Mouse (Mus musculus) limb, embryonic 14.5 days (tissue): ENCODE results near the gene Il23r. TPM values are rescaled to one million over a fixed set of nuclear protein-coding genes. Genes with fewer than 3 reads are reported as not detected.

ENCODE experiments used
- ATAC-seq: fragments of 200-750 bp; cut with Nextera tagmentation; 2 replicates; pipeline ENCODE4 v1.8.0; 2017; ENCODE audit warnings: low read depth, moderate number of reproducible peaks, moderate TSS enrichment; ENCODE audit not compliant: low FRiP score
- DNase-seq: peaks from one replicate; pipeline ENCODE4 v3.0.0-alpha.2; 2015; ENCODE audit warnings: low spot score
- H3K27ac ChIP-seq: fragments of 300-500 bp; sonication (generic); replicated peaks from 2 replicates; pipeline ENCODE4 v1.5.1; 2014; ENCODE audit warnings: low read depth, mild to moderate bottlenecking, low read length, moderate library complexity, mixed read lengths
- H3K27me3 ChIP-seq: fragments of 300-500 bp; sonication (generic); 2 replicates; pipeline ENCODE4 v1.6.1; 2014; ENCODE audit warnings: low read length, mixed read lengths; ENCODE audit not compliant: control insufficient read depth, insufficient read depth
- H3K36me3 ChIP-seq: fragments of 300-500 bp; sonication (generic); 2 replicates; pipeline ENCODE4 v1.6.1; 2014; ENCODE audit warnings: mild to moderate bottlenecking, low read length, moderate library complexity, mixed read lengths; ENCODE audit not compliant: control insufficient read depth, insufficient read depth
- H3K4me1 ChIP-seq: fragments of 300-500 bp; sonication (generic); 2 replicates; pipeline ENCODE4 v1.6.1; 2014; ENCODE audit warnings: antibody characterized with exemption, low read length, mixed read lengths; ENCODE audit not compliant: control insufficient read depth, insufficient read depth
- H3K4me2 ChIP-seq: fragments of 300-500 bp; sonication (generic); replicated peaks from 2 replicates; pipeline ENCODE4 v1.6.1; 2014; ENCODE audit warnings: low read depth, mild to moderate bottlenecking, low read length, moderate library complexity; ENCODE audit not compliant: severe bottlenecking
- H3K4me3 ChIP-seq: fragments of 300-500 bp; sonication (generic); replicated peaks from 2 replicates; pipeline ENCODE4 v1.5.1; 2014; ENCODE audit warnings: low read length
- H3K9ac ChIP-seq: fragments of 300-500 bp; sonication (generic); 2 replicates; pipeline ENCODE4 v1.6.1; 2014; ENCODE audit warnings: mild to moderate bottlenecking, low read depth, low read length, moderate library complexity; ENCODE audit not compliant: severe bottlenecking
- H3K9me3 ChIP-seq: fragments of 300-500 bp; sonication (generic); 2 replicates; pipeline ENCODE4 v1.6.1; 2016; ENCODE audit warnings: low read length; ENCODE audit not compliant: control insufficient read depth
- POLR2A ChIP-seq: fragments of 200-500 bp; IDR thresholded peaks from 2 replicates; pipeline ENCODE4 v1.8.0; 2012; ENCODE audit warnings: inconsistent platforms, mild to moderate bottlenecking, moderate library complexity, borderline replicate concordance; ENCODE audit not compliant: insufficient read depth, insufficient read length; ENCODE audit errors: extremely low read depth
- WGBS: fragments of 180-500 bp; shearing (Covaris S2); extraction: QIAGEN DNeasy Blood & Tissue Kit; methylation state at CpG from one replicate; pipeline ENCODE4 v1.1.7; 2014; 5-methylcytosine and 5-hydroxymethylcytosine counted together
- polyA plus RNA-seq, 2 experiments: library from polyadenylated mRNA; depleted of rRNA in 1 of 2; stranded (reverse) in 1 of 2; unstranded in 1 of 2; fragments of >200 nt; fragmentation: Nextera tagmentation in 1 of 2; extraction: Ambion mirVana in 1 of 2; gene quantifications; 2 replicates each; pipeline versions ENCODE4 v1.2.1 to v1.2.3; 2012 to 2014

Il23r gene
- polyA plus RNA-seq, 2 experiments, result not detected

DNA sequence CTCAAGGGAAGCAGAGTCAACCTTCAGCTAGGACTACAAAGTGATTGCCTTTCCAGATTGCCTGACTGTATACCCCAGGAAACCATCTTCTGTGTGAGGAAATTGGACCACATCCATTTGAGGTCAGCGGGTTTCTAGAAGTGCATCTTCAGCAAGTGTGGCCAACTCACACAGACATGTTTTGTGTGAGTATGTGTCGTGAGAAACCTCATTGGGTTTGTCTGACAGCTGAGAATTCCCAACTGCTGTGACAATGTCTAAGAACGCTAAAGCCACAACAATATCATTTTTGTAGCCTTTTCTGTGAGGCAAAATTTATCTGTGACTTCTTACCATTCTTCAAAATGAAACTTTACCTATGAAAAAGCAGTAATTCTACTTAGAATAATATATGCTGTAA lies 59.8 kb downstream of the Il23r start:
- Histone ChIP-seq H3K9ac (no peak overlapping the region), H3K27me3 (no peaks in the 10 kb centered on the region), H3K27ac (no peak overlapping the region), H3K4me1 (no peaks in the 10 kb centered on the region), H3K9me3 (no peaks in the 10 kb centered on the region), H3K4me3 (no peak overlapping the region), H3K4me2 (no peak overlapping the region), H3K36me3 (no peaks in the 10 kb centered on the region)
- no peak for DNase-seq
- TF ChIP-seq POLR2A, result no peak
- WGBS, result 78% methylated on average over 3 of the region's 3 CpGs
- ATAC-seq, result no peak

GRCm38 (mm10) chr6:67421761-67422160 lies 69.9 kb downstream of the Il23r start:
- 85% methylated on average over 5 of the region's 5 CpGs for WGBS
- no peak for ATAC-seq

DNA sequence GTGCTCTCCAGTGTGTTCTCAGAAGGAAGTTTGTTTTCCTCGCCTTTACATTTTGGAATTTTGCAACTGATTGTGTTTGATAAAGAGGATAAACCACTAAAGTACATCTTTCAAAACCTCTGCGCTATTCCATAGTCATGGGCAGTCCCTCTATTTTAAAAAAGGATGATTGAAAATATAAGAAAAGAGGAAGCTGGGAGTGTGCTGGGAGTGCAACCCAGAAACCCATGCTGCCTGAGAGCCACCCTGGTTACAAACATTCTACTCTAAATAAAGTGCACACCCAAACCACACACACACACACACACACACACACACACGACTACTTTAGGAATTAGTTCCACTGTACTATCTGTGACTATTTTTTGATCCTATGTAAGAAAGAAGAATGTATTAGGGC lies 75.1 kb downstream of the Il23r start:
- DNase-seq (no peak), ATAC-seq (no peak)
- WGBS, result 81% methylated on average over 3 of the region's 3 CpGs
- no peak overlapping the region for H3K4me3 ChIP-seq
- no peak overlapping the region for H3K27ac ChIP-seq
- no peaks in the 10 kb centered on the region for H3K27me3 ChIP-seq
- H3K9me3 ChIP-seq, result no peaks in the 10 kb centered on the region
- no peaks in the 10 kb centered on the region for H3K36me3 ChIP-seq
- H3K4me1 ChIP-seq, result no peaks in the 10 kb centered on the region
- no peak overlapping the region for H3K4me2 ChIP-seq
- no peak for TF ChIP-seq POLR2A
- no peak overlapping the region for H3K9ac ChIP-seq

More at GRCm38 (mm10) chr6:67421761-67422160, 69.9 kb downstream of the Il23r start:
- no peak for DNase-seq
- no peak overlapping the region for H3K4me2 ChIP-seq
- H3K9ac ChIP-seq, result no peak overlapping the region
- H3K27me3 ChIP-seq, result no peaks in the 10 kb centered on the region
- H3K36me3 ChIP-seq, result no peaks in the 10 kb centered on the region
- TF ChIP-seq POLR2A, result no peak
- H3K27ac ChIP-seq, result no peak overlapping the region
- H3K9me3 ChIP-seq, result no peaks in the 10 kb centered on the region
- no peaks in the 10 kb centered on the region for H3K4me1 ChIP-seq
- H3K4me3 ChIP-seq, result no peak overlapping the region

- no peak overlapping the region for H3K27ac ChIP-seq
- no peak for ATAC-seq
- H3K9me3 ChIP-seq, result no peaks in the 10 kb centered on the region
- TF ChIP-seq POLR2A, result no peak
- H3K4me1 ChIP-seq, result no peaks in the 10 kb centered on the region
- no peak overlapping the region for H3K9ac ChIP-seq
- WGBS, result 94% methylated on average over 5 of the region's 5 CpGs
- H3K36me3 ChIP-seq, result no peaks in the 10 kb centered on the region
- H3K4me2 ChIP-seq, result no peak overlapping the region
- no peak for DNase-seq
- H3K4me3 ChIP-seq, result no peak overlapping the region
- H3K27me3 ChIP-seq, result no peaks in the 10 kb centered on the region
Observed at GRCm38 (mm10) chr6:67415276-67415675, 76.4 kb downstream of the Il23r start.

- 72% methylated on average over 2 of the region's 2 CpGs for WGBS
- no peak overlapping the region for H3K27ac ChIP-seq
- no peaks in the 10 kb centered on the region for H3K4me1 ChIP-seq
- ATAC-seq, result no peak
- DNase-seq, result no peak
- no peaks in the 10 kb centered on the region for H3K36me3 ChIP-seq
- no peaks in the 10 kb centered on the region for H3K9me3 ChIP-seq
- H3K9ac ChIP-seq, result no peak overlapping the region
- no peak overlapping the region for H3K4me3 ChIP-seq
- no peak for TF ChIP-seq POLR2A
- no peak overlapping the region for H3K4me2 ChIP-seq
- H3K27me3 ChIP-seq, result no peaks in the 10 kb centered on the region
Observed at GRCm38 (mm10) chr6:67413378-67413777, 78.3 kb downstream of the Il23r start.

DNA sequence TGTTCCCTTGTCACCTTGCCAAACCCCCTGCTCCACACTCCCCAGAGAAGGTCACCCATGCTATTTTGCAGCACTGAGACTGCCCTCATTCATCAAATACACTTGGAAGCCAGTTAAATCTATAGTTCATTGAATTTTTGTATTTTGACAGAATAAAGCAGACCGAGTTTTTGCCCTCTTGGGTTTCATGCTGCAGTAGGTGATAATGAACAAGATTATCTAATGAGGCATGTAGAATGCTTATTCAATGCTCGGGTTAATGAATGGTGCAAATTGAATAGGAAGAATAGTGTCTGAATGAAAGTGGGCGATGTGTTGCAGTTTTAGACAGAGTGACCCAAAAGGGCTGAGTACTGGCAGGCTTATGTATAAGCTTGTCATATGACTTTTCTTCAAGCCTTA lies 86.4 kb downstream of the Il23r start:
- no peaks in the 10 kb centered on the region for H3K36me3 ChIP-seq
- H3K4me3 ChIP-seq, result no peak overlapping the region
- H3K4me2 ChIP-seq, result no peak overlapping the region
- WGBS, result 88% methylated on average over 3 of the region's 3 CpGs
- H3K27me3 ChIP-seq, result no peaks in the 10 kb centered on the region
- H3K9ac ChIP-seq, result no peak overlapping the region
- no peak for ATAC-seq
- no peak for TF ChIP-seq POLR2A
- H3K9me3 ChIP-seq, result no peaks in the 10 kb centered on the region
- H3K4me1 ChIP-seq, result no peaks in the 10 kb centered on the region
- no peak for DNase-seq
- H3K27ac ChIP-seq, result no peak overlapping the region
